Mouse (Mus musculus) bone marrow, adult 2 months (tissue): ENCODE data around the gene Gm49776.

ENCODE experiments used
- CTCF ChIP-seq: fragments of 200-500 bp; IDR thresholded peaks from 2 replicates; pipeline ENCODE4 v1.5.1; 2011; ENCODE audit warnings: low read length, control low read depth; ENCODE audit not compliant: control insufficient read depth, insufficient read depth
- POLR2A ChIP-seq: fragments of 200-500 bp; IDR thresholded peaks from 2 replicates; pipeline ENCODE4 v1.6.1; 2011; ENCODE audit warnings: low read depth, mild to moderate bottlenecking, control low read depth, low read length, borderline replicate concordance; ENCODE audit not compliant: control insufficient read depth

GRCm38 (mm10) chr16:18198365-18199098, 59.6 kb downstream of the Gm49776 start:
- TF ChIP-seq CTCF (no peak), POLR2A (no peak)
